Mouse (Mus musculus): ENCODE results near the gene Mast3.

DNA sequence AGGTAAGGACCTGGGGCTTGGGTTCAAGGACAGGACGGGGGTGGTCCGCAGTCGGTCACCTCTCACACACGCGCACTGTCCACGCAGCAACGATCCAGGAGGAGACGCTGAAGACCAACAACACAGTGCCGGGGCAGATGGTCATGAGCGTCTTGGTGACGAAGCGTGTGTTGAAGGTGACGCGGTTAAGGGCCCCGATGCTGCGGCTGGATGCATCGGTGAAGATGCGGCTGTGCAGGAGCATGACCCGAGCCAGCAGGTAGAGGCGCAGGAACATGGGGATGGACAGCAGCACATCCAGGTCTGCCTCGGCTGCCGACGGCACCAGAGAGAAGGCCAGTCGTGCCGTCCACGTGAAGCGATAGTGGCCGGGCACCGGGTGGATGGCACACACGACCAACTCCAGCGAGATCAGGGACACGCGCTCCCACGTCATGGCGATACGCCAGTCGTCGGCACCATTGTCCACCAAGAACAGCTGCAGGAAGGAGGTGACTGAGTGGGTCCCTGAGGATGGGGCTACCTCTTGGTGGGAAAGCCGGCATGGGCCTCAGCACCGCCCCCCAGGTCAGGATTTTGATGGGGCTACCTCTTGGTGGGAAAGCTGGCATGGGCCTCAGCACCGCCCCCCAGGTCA, 47.9 kb upstream of the Mast3 start:
- no peak for TF ChIP-seq GATA1 (IDR thresholded peaks at IDR 0.05; ENCODE audit: low read length)
- TF ChIP-seq TAL1 (IDR thresholded peaks at IDR 0.05; ENCODE audit: low read length) = no peak

Data from erythroblast, embryonic 14.5 days (primary cell).